Mouse (Mus musculus) cerebellum, adult 2 months (tissue): ENCODE data around the gene Pdcd2l.

Experiments
- CTCF ChIP-seq: fragments of 200-500 bp; IDR thresholded peaks from 2 replicates; pipeline ENCODE4 v1.5.1; 2011; ENCODE audit warnings: low read depth, mild to moderate bottlenecking, control low read depth, low read length, moderate library complexity, borderline replicate concordance; ENCODE audit not compliant: insufficient read depth
- POLR2A ChIP-seq: fragments of 200-500 bp; IDR thresholded peaks from 2 replicates; pipeline ENCODE4 v1.6.1; 2011; ENCODE audit warnings: low read length, control low read depth, borderline replicate concordance; ENCODE audit not compliant: insufficient read depth

GRCm38 (mm10) chr7:34168470-34169251 is 27.8 kb downstream of the Pdcd2l start:
- TF ChIP-seq POLR2A (peak; percentile 89), CTCF (no peak)
